Mouse (Mus musculus): ENCODE measurements around the gene H2-T3. TPM values are rescaled to one million over a fixed set of nuclear protein-coding genes. Genes with fewer than 3 reads are reported as not detected.
"Not testable (repeated sequence)": the region's sequence is repeated elsewhere in the genome, so short reads cannot be mapped to it uniquely, and the experiment has no call there.

The H2-T3 gene
- total and polyA plus RNA-seq, 2 experiments from 2014 or later = not detected

DNA sequence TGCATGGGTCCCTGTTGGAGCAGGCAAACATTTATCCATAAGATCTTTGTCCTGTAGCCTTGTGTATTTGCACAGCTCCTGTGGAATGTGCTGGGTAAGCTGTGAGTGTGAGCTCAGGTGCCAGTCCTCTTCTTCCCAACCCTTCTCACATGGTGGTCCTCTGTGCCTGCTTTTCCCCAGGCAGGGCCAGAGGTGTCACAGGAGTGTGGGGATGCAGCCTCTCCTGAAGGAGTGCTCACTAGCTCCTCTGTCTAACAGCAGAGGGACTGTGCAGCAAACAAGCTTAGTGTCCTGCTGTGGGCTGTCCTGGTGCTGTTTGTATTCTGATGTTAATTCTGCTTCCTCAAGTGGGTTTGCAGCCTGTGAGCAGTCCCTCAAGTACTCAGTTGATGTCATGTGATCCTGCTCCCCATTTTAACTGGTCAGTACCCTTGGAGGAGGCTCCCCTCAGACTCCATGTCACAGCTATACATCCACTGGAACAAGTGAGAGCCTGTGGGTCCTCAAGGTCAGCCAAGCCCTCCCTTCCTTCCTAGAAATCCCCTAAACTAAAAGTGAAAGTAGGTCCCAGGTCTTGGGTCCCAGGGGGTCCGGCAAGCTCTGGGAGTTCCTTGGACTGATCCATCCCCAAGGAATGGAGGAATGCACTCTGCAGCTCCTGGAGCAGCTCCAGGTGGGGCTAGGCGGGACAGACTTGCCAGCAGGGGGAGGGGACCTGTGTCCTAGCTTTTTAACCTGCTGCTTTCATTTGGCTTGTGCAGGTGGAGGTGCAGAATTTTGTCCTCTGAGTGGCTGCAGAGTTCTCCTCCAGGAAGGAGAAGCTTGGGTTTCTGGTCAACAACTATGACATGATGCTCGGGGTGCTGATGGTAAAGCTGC, 35.6 kb downstream of the H2-T3 start:
- H3K4me1 ChIP-seq (ENCODE audit: insufficient read depth, low read length) = no peaks in the 10 kb centered on the region
- WGBS = 24% methylated on average over 3 of the region's 3 CpGs
- H3K4me3 ChIP-seq (ENCODE audit: low read length) = no peak overlapping the region
- H3K9me3 ChIP-seq (ENCODE audit: low read length) = no peaks in the 10 kb centered on the region
- DNase-seq (ENCODE audit: low spot score) (no peak), ATAC-seq (no peak)
- peaks cover 9% of the 10 kb centered on the region; the same call in 1 of the 2 replicates for H3K27me3 ChIP-seq (ENCODE audit: insufficient read depth, low read length)
- TF ChIP-seq CTCF (IDR thresholded peaks at IDR 0.05; ENCODE audit: low read depth) = no peak
- H3K27ac ChIP-seq = no peak overlapping the region
- H3K4me2 ChIP-seq (ENCODE audit: low read depth, low read length) = no peak overlapping the region
- H3K9ac ChIP-seq (replicated peaks; ENCODE audit: low read length) = no peak overlapping the region
- H3K36me3 ChIP-seq (ENCODE audit: insufficient read depth, low read length) = no peaks in the 10 kb centered on the region

DNA sequence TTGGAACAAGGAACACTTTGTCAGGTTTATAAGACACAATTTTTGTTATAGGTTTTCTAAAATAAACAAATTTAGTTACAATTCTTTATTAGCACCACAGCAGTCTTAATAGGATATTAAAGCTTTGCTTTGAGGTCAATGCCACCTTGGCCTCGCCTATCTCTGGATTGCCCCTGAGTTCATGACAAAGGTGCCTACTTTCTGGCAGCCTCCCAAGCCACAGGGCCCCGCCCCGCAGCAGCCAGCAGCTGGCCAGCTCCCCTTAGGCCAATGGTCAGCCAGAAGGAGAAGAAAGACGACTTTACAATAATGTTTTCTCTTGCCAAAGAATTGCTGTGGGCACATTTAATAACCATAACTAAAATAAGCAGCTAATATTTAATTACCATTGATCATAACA, 38.9 kb downstream of the H2-T3 start:
- H3K36me3 ChIP-seq (ENCODE audit: insufficient read depth, low read length); H3K4me1 ChIP-seq (ENCODE audit: insufficient read depth, low read length); DNase-seq (ENCODE audit: low spot score); H3K27me3 ChIP-seq (ENCODE audit: insufficient read depth, low read length); H3K27ac ChIP-seq; H3K9me3 ChIP-seq (ENCODE audit: low read length); ATAC-seq; H3K4me3 ChIP-seq (ENCODE audit: low read length); H3K4me2 ChIP-seq (ENCODE audit: low read depth, low read length); H3K9ac ChIP-seq (replicated peaks; ENCODE audit: low read length): not testable (repeated sequence)
- WGBS = 58% methylated on average over 4 of the region's 4 CpGs

DNA sequence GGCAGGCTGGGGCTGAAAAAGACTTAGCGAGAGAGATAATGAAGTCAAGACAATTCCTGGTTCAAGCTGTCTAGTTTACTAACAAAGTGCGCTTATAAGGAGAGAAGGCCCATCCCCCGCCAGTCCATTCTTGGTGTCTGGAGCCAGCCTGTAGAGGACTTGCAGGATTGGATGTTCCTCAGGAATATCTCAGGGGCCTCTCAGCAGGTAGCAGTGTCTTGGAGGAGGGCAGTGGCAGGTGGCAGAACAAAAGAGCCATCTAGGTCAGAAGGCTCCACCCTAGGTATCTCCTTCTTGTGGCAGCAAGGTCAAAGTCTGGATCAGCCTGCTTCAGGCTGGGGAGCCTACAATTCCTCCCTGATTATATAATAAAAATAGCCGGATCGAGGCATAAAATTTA, 41.6 kb downstream of the H2-T3 start:
- H3K4me2 ChIP-seq (ENCODE audit: low read depth, low read length); H3K27ac ChIP-seq; H3K4me3 ChIP-seq (ENCODE audit: low read length); H3K9me3 ChIP-seq (ENCODE audit: low read length); H3K27me3 ChIP-seq (ENCODE audit: insufficient read depth, low read length); H3K4me1 ChIP-seq (ENCODE audit: insufficient read depth, low read length); H3K9ac ChIP-seq (replicated peaks; ENCODE audit: low read length); H3K36me3 ChIP-seq (ENCODE audit: insufficient read depth, low read length); DNase-seq (ENCODE audit: low spot score); ATAC-seq: not testable (repeated sequence)
- WGBS = 73% methylated on average over 5 of the region's 5 CpGs

DNA sequence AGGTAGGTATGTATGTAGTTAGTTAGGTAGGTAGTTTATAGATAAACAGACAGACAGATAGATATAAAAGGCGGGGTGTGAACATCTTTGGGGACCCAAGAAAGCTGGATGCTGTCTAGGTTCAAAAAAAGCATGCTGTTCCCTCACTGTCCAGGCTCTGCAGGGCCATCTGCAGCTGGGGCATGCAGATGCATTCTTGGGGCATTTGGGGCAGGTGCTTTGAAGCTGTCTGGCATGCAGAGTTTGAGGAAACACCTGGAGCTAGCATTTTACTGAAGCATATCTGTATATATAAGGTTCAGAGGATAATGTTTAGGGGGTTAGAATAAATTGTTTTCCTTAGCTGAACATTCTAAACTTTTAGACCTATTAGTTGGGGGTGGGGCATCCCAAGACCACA, 43.1 kb downstream of the H2-T3 start:
- ATAC-seq; H3K4me1 ChIP-seq (ENCODE audit: insufficient read depth, low read length); H3K9me3 ChIP-seq (ENCODE audit: low read length); H3K9ac ChIP-seq (replicated peaks; ENCODE audit: low read length); H3K4me2 ChIP-seq (ENCODE audit: low read depth, low read length); H3K27ac ChIP-seq; H3K4me3 ChIP-seq (ENCODE audit: low read length); DNase-seq (ENCODE audit: low spot score); H3K36me3 ChIP-seq (ENCODE audit: insufficient read depth, low read length): not testable (repeated sequence)
- WGBS = 81% methylated on average over 1 of the region's 1 CpGs
- H3K27me3 ChIP-seq (ENCODE audit: insufficient read depth, low read length) = peaks cover 13% of the 10 kb centered on the region

DNA sequence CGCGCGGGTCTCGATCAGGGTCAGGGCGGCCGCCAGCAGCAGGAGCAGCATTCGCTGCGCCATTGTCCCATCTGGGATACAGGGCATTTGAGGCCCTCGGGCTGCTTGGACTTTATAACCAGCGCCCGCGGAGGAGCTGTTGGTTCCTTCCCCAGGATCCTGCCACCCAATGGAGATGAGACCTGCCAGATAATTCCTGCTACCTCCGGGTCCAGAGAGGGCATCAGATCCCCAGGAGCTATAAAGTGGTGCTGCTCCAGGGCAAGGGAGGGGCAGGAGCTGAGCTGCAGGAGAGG, 44.3 kb downstream of the H2-T3 start:
- H3K36me3 ChIP-seq (ENCODE audit: insufficient read depth, low read length); H3K9me3 ChIP-seq (ENCODE audit: low read length); H3K4me1 ChIP-seq (ENCODE audit: insufficient read depth, low read length); DNase-seq (ENCODE audit: low spot score); H3K27ac ChIP-seq; H3K9ac ChIP-seq (replicated peaks; ENCODE audit: low read length): not testable (repeated sequence)
- peak; percentile 7; the same call in 1 of the 2 replicates for ATAC-seq
- peaks cover 14% of the 10 kb centered on the region for H3K27me3 ChIP-seq (ENCODE audit: insufficient read depth, low read length)
- WGBS = 1% methylated on average over 13 of the region's 13 CpGs
- peak overlapping the region; percentile 33 for H3K4me3 ChIP-seq (ENCODE audit: low read length)
- peak overlapping the region; percentile 53 for H3K4me2 ChIP-seq (ENCODE audit: low read depth, low read length)

DNA sequence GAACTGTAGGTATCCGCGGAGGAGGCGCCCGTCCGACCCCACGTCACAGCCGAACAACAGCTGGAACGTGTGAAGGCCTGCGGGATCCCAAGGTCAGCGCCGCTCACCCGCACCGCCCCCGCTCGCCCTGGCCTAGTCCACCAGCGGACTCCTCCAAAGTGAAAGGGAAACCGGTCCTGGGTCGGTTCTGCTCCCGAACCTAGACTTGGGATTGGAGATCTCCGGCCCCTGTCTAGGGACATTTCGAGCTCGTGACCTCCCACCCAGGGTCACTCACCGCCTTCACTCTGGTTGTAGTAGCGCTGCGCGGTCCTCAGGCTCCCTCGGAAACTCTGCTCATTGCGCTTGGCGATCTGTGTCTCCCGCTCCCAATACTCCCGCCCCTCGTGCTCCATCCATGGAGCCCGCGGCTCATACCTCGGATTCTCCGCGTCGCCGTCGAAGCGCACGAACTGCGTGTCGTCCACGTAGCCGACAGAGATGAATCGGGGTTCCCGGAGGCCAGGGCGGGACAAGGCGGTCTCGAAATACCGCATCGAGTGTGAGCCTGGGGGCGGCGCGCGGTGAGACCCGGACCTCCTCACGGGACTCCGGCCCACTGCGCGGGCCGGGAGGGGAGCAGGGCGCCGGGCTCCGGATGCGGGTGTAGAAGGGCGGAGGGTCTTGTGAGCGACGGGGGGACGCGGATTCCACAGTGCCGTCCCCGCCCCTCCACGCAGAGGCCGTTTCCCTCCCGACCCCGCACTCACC, 44.8 kb downstream of the H2-T3 start:
- 2% methylated on average over 78 of the region's 78 CpGs for WGBS
- Histone ChIP-seq H3K9me3 (ENCODE audit: low read length) (no peaks in the 10 kb centered on the region), H3K27ac (no peak overlapping the region), H3K4me3 (ENCODE audit: low read length) (peak overlapping the region; percentile 33), H3K27me3 (ENCODE audit: insufficient read depth, low read length) (peaks cover 14% of the 10 kb centered on the region), H3K36me3 (ENCODE audit: insufficient read depth, low read length) (no peaks in the 10 kb centered on the region), H3K9ac (replicated peaks; ENCODE audit: low read length) (no peak overlapping the region), H3K4me1 (ENCODE audit: insufficient read depth, low read length) (no peaks in the 10 kb centered on the region), H3K4me2 (ENCODE audit: low read depth, low read length) (peak overlapping the region; percentile 53)
- DNase-seq (ENCODE audit: low spot score) (peak; percentile 16), ATAC-seq (peak; percentile 49)
- TF ChIP-seq CTCF (IDR thresholded peaks at IDR 0.05; ENCODE audit: low read depth) = no peak

DNA sequence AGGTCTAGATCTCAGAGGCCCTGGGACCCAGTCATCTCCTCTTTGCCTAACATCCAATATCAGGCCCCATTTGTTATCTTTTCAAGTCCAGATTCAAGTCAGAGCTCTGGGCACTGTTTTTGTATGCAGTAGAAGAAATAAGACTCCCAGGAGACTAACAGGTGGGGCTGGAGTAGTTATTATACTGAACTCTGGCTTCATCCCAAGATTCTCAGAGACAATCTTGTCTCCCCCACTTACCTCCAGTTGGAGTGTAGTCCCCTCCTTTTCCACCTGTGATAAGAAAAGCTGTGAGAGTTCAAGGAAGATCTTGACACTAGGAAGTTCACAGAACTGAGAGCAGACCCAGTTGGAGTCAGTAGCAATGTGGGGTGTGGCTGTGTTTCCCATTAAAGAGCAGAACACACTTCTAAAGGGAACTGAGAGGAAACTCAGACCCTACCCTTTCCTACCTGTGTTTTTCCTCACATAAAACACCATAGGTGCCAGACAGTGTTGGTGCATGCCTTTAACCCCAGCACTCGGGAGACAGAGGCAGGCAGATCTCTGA, 53.7 kb downstream of the H2-T3 start:
- not testable (repeated sequence) for H3K36me3 ChIP-seq (ENCODE audit: insufficient read depth, low read length); H3K9me3 ChIP-seq (ENCODE audit: low read length); H3K4me2 ChIP-seq (ENCODE audit: low read depth, low read length); DNase-seq (ENCODE audit: low spot score); H3K27me3 ChIP-seq (ENCODE audit: insufficient read depth, low read length); H3K27ac ChIP-seq; H3K4me3 ChIP-seq (ENCODE audit: low read length); H3K4me1 ChIP-seq (ENCODE audit: insufficient read depth, low read length); ATAC-seq; H3K9ac ChIP-seq (replicated peaks; ENCODE audit: low read length)
- WGBS = 85% methylated on average over 1 of the region's 1 CpGs

Other genes starting within 250 kb of the H2-T3 start
- gene Abcf1, start 220.5 kb downstream of the H2-T3 start, total RNA-seq (2014; rRNA removed) = 47.7 and 57.3 TPM in 2 replicates
- 94.5 and 99.4 TPM in 2 replicates for gene Abcf1, start 220.5 kb downstream of the H2-T3 start, polyA plus RNA-seq (2015; fragmentation: Nextera tagmentation; extraction: Ambion mirVana)
- gene Gnl1, start 210.4 kb downstream of the H2-T3 start, total RNA-seq (2014; rRNA removed) = 101 and 106 TPM in 2 replicates
- gene Gnl1, start 210.4 kb downstream of the H2-T3 start, polyA plus RNA-seq (2015; fragmentation: Nextera tagmentation; extraction: Ambion mirVana) = 75.8 and 76.2 TPM in 2 replicates
- 39.9 and 46.7 TPM in 2 replicates for gene Prr3, start 210.1 kb downstream of the H2-T3 start, total RNA-seq (2014; rRNA removed)
- 72.7 and 81.9 TPM in 2 replicates for gene Prr3, start 210.1 kb downstream of the H2-T3 start, polyA plus RNA-seq (2015; fragmentation: Nextera tagmentation; extraction: Ambion mirVana)
- 0.10 and 0.11 TPM in 2 replicates for gene H2-T24, start 169.7 kb downstream of the H2-T3 start, total RNA-seq (2014; rRNA removed)
- gene H2-T24, start 169.7 kb downstream of the H2-T3 start, polyA plus RNA-seq (2015; fragmentation: Nextera tagmentation; extraction: Ambion mirVana) = 7.1 and 7.7 TPM in 2 replicates
- gene H2-T23, start 157.4 kb downstream of the H2-T3 start, total RNA-seq (2014; rRNA removed) = 6.6 and 7.3 TPM in 2 replicates
- gene H2-T23, start 157.4 kb downstream of the H2-T3 start, polyA plus RNA-seq (2015; fragmentation: Nextera tagmentation; extraction: Ambion mirVana) = 8.8 and 9.4 TPM in 2 replicates
- gene H2-T22, start 147.5 kb downstream of the H2-T3 start, total RNA-seq (2014; rRNA removed) = 10.0 and 15.4 TPM in 2 replicates
- 9.1 and 11.8 TPM in 2 replicates for gene H2-T22, start 147.5 kb downstream of the H2-T3 start, polyA plus RNA-seq (2015; fragmentation: Nextera tagmentation; extraction: Ambion mirVana)
- not detected in 2 replicates for gene Gm6034, start 147.3 kb downstream of the H2-T3 start, total RNA-seq (2014; rRNA removed)
- not detected in 2 replicates for gene Gm6034, start 147.3 kb downstream of the H2-T3 start, polyA plus RNA-seq (2015; fragmentation: Nextera tagmentation; extraction: Ambion mirVana)
- not detected in 2 replicates for gene Gm11127, start 131.9 kb downstream of the H2-T3 start, total RNA-seq (2014; rRNA removed)
- gene Gm11127, start 131.9 kb downstream of the H2-T3 start, polyA plus RNA-seq (2015; fragmentation: Nextera tagmentation; extraction: Ambion mirVana) = not detected in 2 replicates
- gene Gm19684, start 68.6 kb downstream of the H2-T3 start, total RNA-seq (2014; rRNA removed) = not detected in 2 replicates
- gene Gm19684, start 68.6 kb downstream of the H2-T3 start, polyA plus RNA-seq (2015; fragmentation: Nextera tagmentation; extraction: Ambion mirVana) = not detected in 2 replicates
- not detected in 2 replicates for gene Gm7030, start 60.9 kb downstream of the H2-T3 start, total RNA-seq (2014; rRNA removed)
- not detected in 2 replicates for gene Gm7030, start 60.9 kb downstream of the H2-T3 start, polyA plus RNA-seq (2015; fragmentation: Nextera tagmentation; extraction: Ambion mirVana)
- not detected in 2 replicates for gene Gm8909, start 21.8 kb downstream of the H2-T3 start, total RNA-seq (2014; rRNA removed)
- gene Gm8909, start 21.8 kb downstream of the H2-T3 start, polyA plus RNA-seq (2015; fragmentation: Nextera tagmentation; extraction: Ambion mirVana) = 0.28 and 0.35 TPM in 2 replicates
- 29.8 and 54.6 TPM in 2 replicates for gene Rpp21, start 67.8 kb upstream of the H2-T3 start, total RNA-seq (2014; rRNA removed)
- gene Rpp21, start 67.8 kb upstream of the H2-T3 start, polyA plus RNA-seq (2015; fragmentation: Nextera tagmentation; extraction: Ambion mirVana) = 154 and 160 TPM in 2 replicates
- 18.5 and 22.9 TPM in 2 replicates for gene Trim39, start 82.0 kb upstream of the H2-T3 start, total RNA-seq (2014; rRNA removed)
- gene Trim39, start 82.0 kb upstream of the H2-T3 start, polyA plus RNA-seq (2015; fragmentation: Nextera tagmentation; extraction: Ambion mirVana) = 13.0 and 13.3 TPM in 2 replicates
- gene H2-M10.2, start 96.2 kb upstream of the H2-T3 start, total RNA-seq (2014; rRNA removed) = not detected in 2 replicates
- not detected in 2 replicates for gene H2-M10.2, start 96.2 kb upstream of the H2-T3 start, polyA plus RNA-seq (2015; fragmentation: Nextera tagmentation; extraction: Ambion mirVana)
- not detected in 2 replicates for gene H2-M10.1, start 135.9 kb upstream of the H2-T3 start, total RNA-seq (2014; rRNA removed)
- gene H2-M10.1, start 135.9 kb upstream of the H2-T3 start, polyA plus RNA-seq (2015; fragmentation: Nextera tagmentation; extraction: Ambion mirVana) = not detected in 2 replicates
- not detected in 2 replicates for gene H2-M10.3, start 178.1 kb upstream of the H2-T3 start, total RNA-seq (2014; rRNA removed)
- not detected in 2 replicates for gene H2-M10.3, start 178.1 kb upstream of the H2-T3 start, polyA plus RNA-seq (2015; fragmentation: Nextera tagmentation; extraction: Ambion mirVana)

Data from hindbrain, postnatal 0 days (tissue).